Mouse (Mus musculus) ovary, postnatal 14 days (tissue): ENCODE measurements around the gene Steap2.

ENCODE experiments used
- DNase-seq: peaks from one replicate; pipeline ENCODE4 v3.0.0; 2022; ENCODE audit warnings: low spot score

Steap2 gene

DNA sequence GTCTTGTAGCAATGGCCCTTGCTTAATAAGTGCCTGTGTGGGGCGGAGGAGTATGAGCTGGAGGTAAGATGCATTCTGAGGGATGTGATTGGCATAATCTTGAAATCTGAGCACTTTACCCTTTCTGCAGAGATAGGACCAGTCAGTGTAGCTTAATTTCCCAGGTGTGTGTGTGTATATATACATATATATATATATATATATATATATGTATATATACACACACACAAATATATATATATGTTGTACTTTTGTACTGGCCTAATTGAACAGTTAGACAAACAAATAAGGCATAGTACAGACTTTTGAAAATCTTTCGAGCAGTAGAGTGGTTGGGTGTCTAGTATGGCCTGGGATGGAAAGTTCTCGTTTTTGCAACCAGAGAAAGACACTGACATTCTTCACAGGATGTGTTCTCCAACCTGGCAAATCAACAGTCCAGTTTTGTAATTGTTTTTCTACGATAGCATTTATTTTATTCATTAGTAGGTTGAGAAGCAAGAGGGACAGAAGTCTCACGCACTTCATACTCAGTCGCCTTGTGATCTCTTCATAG is 29.9 kb downstream of the Steap2 start:
- DNase-seq, result no peak

DNA sequence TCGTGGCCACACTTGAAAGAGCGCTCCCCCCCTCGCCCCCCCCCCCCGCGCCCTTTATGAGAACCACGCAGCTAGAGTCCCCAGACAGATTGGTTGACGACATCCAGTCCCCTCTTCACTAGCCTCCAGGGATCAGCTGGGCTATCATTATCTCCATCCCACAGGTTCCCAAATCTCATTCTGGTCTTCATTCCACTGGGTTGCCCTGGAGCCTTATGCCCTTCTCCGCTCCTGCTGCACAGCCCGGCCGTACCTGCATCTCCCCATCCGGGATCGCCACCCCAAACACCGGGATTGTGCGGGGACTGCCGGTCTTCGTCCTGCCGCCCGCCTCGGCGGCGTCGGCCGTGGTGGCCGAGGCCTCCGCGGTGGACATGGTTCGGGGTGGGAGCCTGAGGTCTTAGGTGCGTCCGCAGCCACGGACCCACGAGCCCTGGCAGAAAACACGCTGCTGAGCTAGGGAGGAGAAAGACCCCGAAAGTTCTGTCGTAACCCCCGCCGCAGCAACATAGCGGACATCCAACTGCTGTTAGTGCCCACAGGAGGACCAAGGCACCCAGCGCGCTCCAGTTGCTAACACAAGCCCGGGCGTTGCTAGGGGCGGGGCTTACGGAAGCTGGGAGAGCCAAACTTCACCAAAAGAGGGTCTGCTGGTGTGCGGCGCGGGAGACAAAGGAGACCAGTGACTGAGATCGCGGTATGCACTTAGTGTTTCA is 30.6 kb downstream of the Steap2 start, which contains the start of gene Cfap69:
Gene Cfap69 (minus strand): TSS at position 585 of the 716 bp plus-strand sequence.
- DNase-seq, result peak; percentile 77

- DNase-seq, result no peak
Measured at GRCm38 (mm10) chr5:5663057-5663456, 31.3 kb downstream of the Steap2 start.

GRCm38 (mm10) chr5:5658680-5659079 is 35.7 kb downstream of the Steap2 start:
- DNase-seq, result no peak

DNA sequence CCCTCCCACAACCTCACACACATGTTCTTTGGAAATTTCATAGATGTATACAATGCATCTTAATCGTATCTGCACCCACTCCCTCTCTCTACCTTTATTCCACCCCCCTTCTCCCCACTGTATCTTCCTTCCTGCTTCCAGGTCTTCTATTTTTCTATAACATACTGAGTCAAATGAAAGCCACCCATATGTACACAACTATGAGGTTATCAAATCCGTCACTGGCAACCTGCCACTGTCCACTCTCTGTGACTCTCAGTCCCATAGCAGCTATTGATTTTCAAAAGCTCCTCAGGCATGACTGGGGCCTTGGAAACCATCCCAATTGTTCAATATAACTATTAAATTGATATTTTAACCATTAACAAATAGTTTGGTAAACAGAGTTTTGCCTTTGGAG is 36.4 kb downstream of the Steap2 start:
- DNase-seq, result no peak

DNA sequence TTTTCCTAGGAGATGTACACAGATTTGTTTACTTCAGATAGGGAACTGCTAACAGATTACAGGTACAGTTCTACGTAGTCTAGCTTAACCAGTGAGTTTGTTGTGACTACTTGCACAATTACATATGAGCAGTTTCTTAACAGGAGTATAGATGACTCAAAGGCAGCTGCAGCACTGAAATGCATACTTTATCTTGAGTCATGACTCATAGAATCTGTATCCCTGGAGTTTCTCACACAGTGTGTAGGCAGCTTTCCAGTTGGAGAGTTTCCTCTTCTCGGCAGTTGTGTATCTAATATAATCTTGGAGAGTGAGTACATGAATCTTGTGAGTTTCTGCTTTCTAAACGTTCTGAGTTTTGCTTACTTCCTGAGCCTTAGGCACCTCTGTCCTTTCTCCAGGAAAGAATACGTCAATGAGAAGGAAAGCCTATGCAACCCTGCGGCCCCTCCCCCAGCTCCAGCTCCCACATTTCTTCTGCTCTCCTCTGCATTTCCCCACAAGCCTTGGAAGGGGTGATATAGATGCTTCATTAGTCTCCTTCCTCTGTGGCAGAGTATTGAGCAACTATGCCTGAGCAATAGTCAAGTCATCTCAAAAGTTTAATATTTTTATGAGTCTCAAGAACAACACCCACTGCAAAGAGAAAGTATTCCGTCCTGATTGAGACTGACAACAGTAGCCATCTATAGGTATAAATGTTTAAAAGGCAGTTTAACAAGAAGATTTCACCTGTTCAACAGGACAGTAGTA is 45.4 kb downstream of the Steap2 start:
- no peak for DNase-seq

GRCm38 (mm10) chr5:5646173-5646572 is 48.2 kb downstream of the Steap2 start:
- no peak for DNase-seq

- no peak for DNase-seq
Measured at GRCm38 (mm10) chr5:5638496-5638895, 55.9 kb downstream of the Steap2 start.

- DNase-seq, result no peak
Measured at GRCm38 (mm10) chr5:5625491-5625890, 68.9 kb downstream of the Steap2 start.

- no peak for DNase-seq
Measured at GRCm38 (mm10) chr5:5618329-5618728, 76.0 kb downstream of the Steap2 start.
